Mouse (Mus musculus): ENCODE data around the gene 1700018B08Rik. TPM values are rescaled to one million over a fixed set of nuclear protein-coding genes. Genes with fewer than 3 reads are reported as not detected.
A peak's percentile ranks its signal among the peaks of the same experiment; 100 is the strongest.

1700018B08Rik gene
- not detected in 2 replicates for polyA plus RNA-seq (2015; fragmentation: Nextera tagmentation; extraction: Ambion mirVana)

GRCm38 (mm10) chr8:121544276-121544785 is at the start of gene 1700018B08Rik:
Gene 1700018B08Rik, minus strand, starts transcription at chr8:121544320.
- H3K27me3 ChIP-seq, result peaks cover 40% of the 10 kb centered on the region

DNA sequence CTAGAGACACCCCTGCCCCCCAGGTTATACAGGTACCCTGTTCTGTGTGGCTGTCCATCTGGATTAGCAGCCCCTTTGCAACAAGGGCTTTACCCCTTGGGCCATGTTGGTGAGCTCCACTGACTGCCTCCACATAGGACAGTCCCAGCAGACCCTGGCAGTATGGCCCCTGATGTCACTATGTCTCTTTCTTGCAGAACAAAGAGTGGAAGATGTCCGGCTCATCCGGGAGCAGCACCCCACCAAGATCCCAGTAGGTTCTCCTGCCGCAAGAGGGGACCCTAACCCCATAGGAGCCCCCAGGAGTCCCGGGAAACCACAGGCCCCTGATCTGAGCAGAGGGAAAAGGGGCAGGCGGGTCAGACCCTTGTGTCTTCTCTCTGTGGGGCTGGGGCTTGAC is 49.2 kb upstream of the 1700018B08Rik start:
- Histone ChIP-seq H3K9me3 (replicated peaks) (no peaks in the 10 kb centered on the region), H3K27ac (peak overlapping the region; percentile 19; the same call in 1 of the 2 replicates), H3K4me2 (no peak overlapping the region), H3K4me1 (replicated peaks) (peaks cover 30% of the 10 kb centered on the region), H3K4me3 (no peak overlapping the region), H3K36me3 (peaks cover 34% of the 10 kb centered on the region), H3K27me3 (no peaks in the 10 kb centered on the region), H3K9ac (no peak overlapping the region)
- no peak for ATAC-seq (replicated peaks; ENCODE audit: insufficient number of reproducible peaks, insufficient read depth, low FRiP score, low read depth)
- WGBS, result 91% methylated on average over 5 of the region's 5 CpGs

More at GRCm38 (mm10) chr8:121544276-121544785, at the start of gene 1700018B08Rik:
- Histone ChIP-seq H3K9me3 (replicated peaks) (no peaks in the 10 kb centered on the region), H3K9ac (no peak within 1 kb of the TSS), H3K4me2 (no peak within 1 kb of the TSS), H3K4me1 (replicated peaks) (no peaks in the 10 kb centered on the region), H3K4me3 (no peak within 1 kb of the TSS), H3K27ac (no peak within 1 kb of the TSS), H3K36me3 (no peaks in the 10 kb centered on the region)
- 77% methylated on average over 12 of the region's 12 CpGs for WGBS
- ATAC-seq (replicated peaks; ENCODE audit: insufficient number of reproducible peaks, insufficient read depth, low FRiP score, low read depth), result no peak

DNA sequence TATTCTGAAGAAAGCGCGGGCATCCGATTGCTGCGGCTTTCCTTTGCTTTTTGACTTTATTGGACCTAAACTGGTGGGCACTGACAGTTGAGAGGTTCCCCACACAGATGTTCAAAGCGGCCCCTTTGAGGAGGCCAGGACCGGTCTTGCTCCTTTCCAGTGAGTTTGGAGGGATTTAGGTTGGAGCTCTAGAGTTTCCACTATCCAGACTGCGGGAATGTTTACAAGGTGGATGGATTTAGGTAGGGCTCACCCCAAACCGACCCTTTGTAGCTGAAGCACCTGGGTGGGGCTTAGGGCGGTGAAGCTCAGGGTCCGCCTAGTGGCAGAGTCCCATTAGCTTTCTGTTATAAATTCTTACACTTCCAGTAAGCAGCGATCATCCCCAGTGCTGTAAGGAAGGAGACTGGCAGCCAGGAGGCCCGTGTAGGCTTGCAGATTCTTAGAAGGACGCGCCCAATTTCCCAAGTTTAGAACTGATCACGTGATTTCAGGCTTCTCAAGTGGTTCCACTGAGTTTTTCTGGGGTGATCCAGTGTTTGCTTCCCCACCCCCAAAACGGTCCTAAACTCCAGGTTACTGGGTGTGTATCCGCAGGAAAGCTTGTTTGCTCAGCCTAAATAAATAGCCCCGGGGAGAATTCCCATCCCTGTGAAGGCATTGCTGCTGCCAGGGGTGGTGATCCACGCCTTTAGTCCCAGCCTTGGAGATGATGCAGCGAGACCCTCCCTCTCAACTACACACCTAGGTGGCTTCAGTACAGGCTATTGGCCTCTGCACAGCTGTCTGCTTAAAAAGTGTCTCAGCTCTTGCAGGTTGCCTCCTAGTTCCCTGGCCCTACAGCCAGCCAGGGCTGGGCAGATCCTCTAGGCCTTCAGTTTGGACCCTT is 47.3 kb upstream of the 1700018B08Rik start:
- peak overlapping the region; percentile 92 for H3K4me2 ChIP-seq
- ATAC-seq (replicated peaks; ENCODE audit: insufficient number of reproducible peaks, insufficient read depth, low FRiP score, low read depth), result peak; percentile 27
- peaks cover 25% of the 10 kb centered on the region for H3K36me3 ChIP-seq
- peak overlapping the region; percentile 78 for H3K9ac ChIP-seq
- 16% methylated on average over 20 of the region's 20 CpGs for WGBS
- peak overlapping the region; percentile 76 for H3K27ac ChIP-seq
- H3K4me1 ChIP-seq (replicated peaks), result peaks cover 30% of the 10 kb centered on the region
- no peaks in the 10 kb centered on the region for H3K27me3 ChIP-seq
- no peaks in the 10 kb centered on the region for H3K9me3 ChIP-seq (replicated peaks)
- H3K4me3 ChIP-seq, result peak overlapping the region; percentile 71

DNA sequence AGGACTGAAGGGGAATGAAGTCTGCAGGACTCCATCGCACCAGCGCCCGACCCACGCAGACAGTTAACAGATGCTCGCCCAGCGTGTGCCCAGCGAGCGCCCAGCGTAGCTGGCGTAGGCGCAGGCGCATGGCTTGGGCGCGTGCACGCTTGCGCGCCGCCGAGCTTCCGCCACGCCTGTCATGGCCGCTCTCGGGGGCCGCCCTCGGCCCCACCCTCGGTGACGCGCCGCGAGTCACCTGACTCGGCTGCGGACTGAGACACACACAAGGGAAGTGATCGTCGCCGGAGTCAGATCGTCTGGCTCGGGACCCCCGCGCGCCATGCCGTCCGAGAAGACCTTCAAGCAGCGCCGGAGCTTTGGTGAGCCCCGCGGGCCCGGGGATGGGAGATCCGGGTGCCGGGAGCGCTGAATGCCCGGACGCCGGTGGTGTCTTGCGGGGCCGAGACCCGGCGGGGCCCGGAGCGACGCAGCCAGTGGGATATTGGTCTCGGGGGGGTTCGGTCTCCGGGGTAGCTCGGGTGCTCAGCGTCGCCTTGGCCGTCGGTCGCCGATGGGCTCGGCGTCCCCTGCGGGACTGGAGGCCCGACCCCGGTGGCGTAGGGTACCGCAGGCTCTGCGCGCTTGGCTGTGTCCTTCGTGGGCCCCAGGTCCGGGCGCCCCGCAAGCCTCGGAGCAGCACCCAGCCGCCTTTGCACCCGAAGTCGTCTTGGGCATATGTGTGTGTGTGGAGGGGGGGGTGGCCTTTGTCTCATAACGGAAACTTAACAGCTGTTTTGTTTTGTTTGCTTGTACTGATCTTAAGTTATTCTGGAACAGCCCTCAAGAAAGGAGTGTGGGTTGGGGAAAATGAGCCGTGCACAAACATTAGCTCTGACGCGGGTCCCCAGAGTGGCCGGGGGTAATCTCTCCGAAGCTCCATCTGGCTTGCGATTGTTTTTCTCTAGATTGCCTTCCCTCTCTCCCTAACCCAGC is 46.4 kb upstream of the 1700018B08Rik start, which contains the start of gene Map1lc3b:
Gene Map1lc3b (plus strand): TSS at position 159 of the 975 bp plus-strand sequence.
- Histone ChIP-seq H3K36me3 (peaks cover 16% of the 10 kb centered on the region), H3K9me3 (replicated peaks) (no peaks in the 10 kb centered on the region), H3K4me3 (peak within 1 kb of the TSS; percentile 71), H3K4me1 (replicated peaks) (peaks cover 33% of the 10 kb centered on the region), H3K27ac (peak within 1 kb of the TSS; percentile 76), H3K27me3 (no peaks in the 10 kb centered on the region), H3K9ac (peak within 1 kb of the TSS; percentile 78), H3K4me2 (peak within 1 kb of the TSS; percentile 92)
- peak; percentile 83 for ATAC-seq (replicated peaks; ENCODE audit: insufficient number of reproducible peaks, insufficient read depth, low FRiP score, low read depth)
- WGBS, result under 1% methylated on average over 94 of the region's 94 CpGs

DNA sequence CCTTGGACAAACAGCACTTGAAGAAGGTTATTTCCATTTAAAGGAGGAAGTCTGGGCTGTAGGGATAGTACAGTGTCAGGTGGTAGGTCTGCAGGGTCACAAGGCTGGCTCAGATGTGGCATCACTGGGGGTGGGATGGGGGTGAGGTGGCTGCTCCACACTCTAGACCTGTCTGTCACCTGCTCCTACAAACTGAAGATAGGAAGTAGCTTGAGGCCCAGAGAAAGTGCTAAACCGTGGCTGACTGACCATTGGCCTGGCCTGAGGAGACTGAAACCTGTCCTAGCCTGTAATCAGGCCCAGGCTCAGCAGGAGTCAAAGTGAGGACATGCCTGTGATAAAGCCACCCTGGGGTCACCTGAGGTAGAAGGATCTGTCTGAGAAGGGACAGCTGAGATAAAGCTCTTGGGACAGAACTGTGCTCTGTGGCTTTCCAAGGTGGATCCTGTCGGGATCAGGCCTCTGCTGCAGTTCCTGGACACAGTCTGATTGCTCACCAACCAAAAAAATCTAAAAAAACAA is 45.1 kb upstream of the 1700018B08Rik start:
- no peak for ATAC-seq (replicated peaks; ENCODE audit: insufficient number of reproducible peaks, insufficient read depth, low FRiP score, low read depth)

DNA sequence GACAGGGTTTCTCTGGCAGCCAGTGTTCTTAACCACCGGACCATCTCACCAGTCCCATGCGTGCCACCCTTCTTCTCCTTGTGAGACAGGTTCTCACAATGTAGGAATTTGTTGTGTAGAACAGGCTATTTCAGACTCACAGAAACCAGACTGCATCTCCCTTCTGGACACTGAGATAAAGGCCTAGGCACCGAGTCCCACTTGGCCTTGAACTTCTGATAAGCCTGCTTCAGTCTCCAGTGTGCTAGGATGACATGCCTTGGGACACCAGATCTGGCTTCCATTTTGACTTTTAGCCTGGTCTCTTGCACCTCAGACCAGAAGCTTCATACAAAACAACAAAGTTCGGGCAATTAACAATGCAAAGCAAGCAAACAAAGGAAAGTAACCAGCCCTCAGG is 44.6 kb upstream of the 1700018B08Rik start:
- Histone ChIP-seq H3K4me2 (no peak overlapping the region), H3K9ac (no peak overlapping the region), H3K4me3 (no peak overlapping the region), H3K27ac (no peak overlapping the region), H3K4me1 (replicated peaks) (peaks cover 37% of the 10 kb centered on the region), H3K9me3 (replicated peaks) (no peaks in the 10 kb centered on the region), H3K27me3 (no peaks in the 10 kb centered on the region), H3K36me3 (peaks cover 3% of the 10 kb centered on the region; the same call in 1 of the 2 replicates)
- 74% methylated on average over 4 of the region's 4 CpGs for WGBS
- no peak for ATAC-seq (replicated peaks; ENCODE audit: insufficient number of reproducible peaks, insufficient read depth, low FRiP score, low read depth)

More for the DNA sequence above, 45.1 kb upstream of the 1700018B08Rik start:
- 0 out of 2 replicates have a peak overlapping the region, but pooled peaks have one; percentile 71 for H3K4me3 ChIP-seq
- no peak overlapping the region for H3K9ac ChIP-seq
- no peaks in the 10 kb centered on the region for H3K27me3 ChIP-seq
- no peak overlapping the region for H3K4me2 ChIP-seq
- no peaks in the 10 kb centered on the region for H3K9me3 ChIP-seq (replicated peaks)
- no peak overlapping the region for H3K27ac ChIP-seq
- H3K4me1 ChIP-seq (replicated peaks), result peaks cover 37% of the 10 kb centered on the region
- WGBS, result 36% methylated on average over 2 of the region's 2 CpGs
- H3K36me3 ChIP-seq, result peaks cover 6% of the 10 kb centered on the region; the same call in 1 of the 2 replicates

- H3K9me3 ChIP-seq (replicated peaks), result no peaks in the 10 kb centered on the region
- no peaks in the 10 kb centered on the region for H3K36me3 ChIP-seq
- no peaks in the 10 kb centered on the region for H3K27me3 ChIP-seq
- peak overlapping the region; percentile 65 for H3K4me3 ChIP-seq
- H3K4me2 ChIP-seq, result peak overlapping the region; percentile 71
- H3K9ac ChIP-seq, result peak overlapping the region; percentile 63
- ATAC-seq (replicated peaks; ENCODE audit: insufficient number of reproducible peaks, insufficient read depth, low FRiP score, low read depth), result peak; percentile 93
- H3K4me1 ChIP-seq (replicated peaks), result peaks cover 12% of the 10 kb centered on the region
- peak overlapping the region; percentile 53; the same call in 1 of the 2 replicates for H3K27ac ChIP-seq
- under 1% methylated on average over 47 of the region's 47 CpGs for whole genome bisulfite sequencing
Measured at GRCm38 (mm10) chr8:121585159-121585825, 41.2 kb upstream of the 1700018B08Rik start.

- Histone ChIP-seq H3K4me2 (peak overlapping the region; percentile 71), H3K9me3 (replicated peaks) (no peaks in the 10 kb centered on the region), H3K27me3 (no peaks in the 10 kb centered on the region), H3K9ac (peak overlapping the region; percentile 63; the same call in 1 of the 2 replicates), H3K27ac (no peak overlapping the region; the same call in 1 of the 2 replicates), H3K4me3 (peak overlapping the region; percentile 65), H3K4me1 (replicated peaks) (peaks cover 8% of the 10 kb centered on the region), H3K36me3 (no peaks in the 10 kb centered on the region)
- WGBS, result 41% methylated on average over 13 of the region's 13 CpGs
- no peak for ATAC-seq (replicated peaks; ENCODE audit: insufficient number of reproducible peaks, insufficient read depth, low FRiP score, low read depth)
Measured at GRCm38 (mm10) chr8:121584730-121585129, 40.6 kb upstream of the 1700018B08Rik start.

- no peaks in the 10 kb centered on the region for H3K27me3 ChIP-seq
Measured at GRCm38 (mm10) chr8:121583653-121584052, 39.5 kb upstream of the 1700018B08Rik start.

GRCm38 (mm10) chr8:121580465-121580864 is 36.3 kb upstream of the 1700018B08Rik start:
- no peak for ATAC-seq (replicated peaks; ENCODE audit: insufficient number of reproducible peaks, insufficient read depth, low FRiP score, low read depth)
- Histone ChIP-seq H3K27me3 (no peaks in the 10 kb centered on the region), H3K36me3 (no peaks in the 10 kb centered on the region), H3K4me3 (no peak overlapping the region), H3K9me3 (replicated peaks) (no peaks in the 10 kb centered on the region), H3K9ac (no peak overlapping the region), H3K27ac (no peak overlapping the region), H3K4me1 (replicated peaks) (peaks cover 22% of the 10 kb centered on the region), H3K4me2 (no peak overlapping the region)
- WGBS, result 35% methylated on average over 9 of the region's 9 CpGs

More at GRCm38 (mm10) chr8:121583653-121584052, 39.5 kb upstream of the 1700018B08Rik start:
- no peak overlapping the region for H3K4me3 ChIP-seq
- H3K9ac ChIP-seq, result no peak overlapping the region
- H3K4me2 ChIP-seq, result no peak overlapping the region
- peaks cover 11% of the 10 kb centered on the region for H3K4me1 ChIP-seq (replicated peaks)
- no peaks in the 10 kb centered on the region for H3K36me3 ChIP-seq
- no peaks in the 10 kb centered on the region for H3K9me3 ChIP-seq (replicated peaks)
- WGBS, result 44% methylated on average over 8 of the region's 8 CpGs
- ATAC-seq (replicated peaks; ENCODE audit: insufficient number of reproducible peaks, insufficient read depth, low FRiP score, low read depth), result no peak
- H3K27ac ChIP-seq, result no peak overlapping the region
